Mouse (Mus musculus): ENCODE results near the gene Zfp706. TPM values are rescaled to one million over a fixed set of nuclear protein-coding genes. Genes with fewer than 3 reads are reported as not detected.
A peak's percentile ranks its signal among the peaks of the same experiment; 100 is the strongest.

Gene Zfp706
- polyA plus RNA-seq, 1 experiment from 2014 or later, result 353 TPM

GRCm38 (mm10) chr15:37020581-37021245 lies 13.1 kb upstream of the Zfp706 start:
- H3K4me2 ChIP-seq (ENCODE audit: low read length), result no peak overlapping the region
- no peak for ATAC-seq
- no peak for DNase-seq (ENCODE audit: low spot score)
- no peak overlapping the region for H3K9ac ChIP-seq (ENCODE audit: low read length)
- no peak overlapping the region for H3K4me3 ChIP-seq (ENCODE audit: low read depth, low read length)
- H3K4me1 ChIP-seq (ENCODE audit: control insufficient read depth, insufficient read depth, low read length), result no peaks in the 10 kb centered on the region
- no peaks in the 10 kb centered on the region for H3K36me3 ChIP-seq (ENCODE audit: control insufficient read depth, insufficient read depth, low read length)
- H3K27me3 ChIP-seq (replicated peaks; ENCODE audit: control insufficient read depth, insufficient read depth, low read length), result no peaks in the 10 kb centered on the region
- no peaks in the 10 kb centered on the region for H3K9me3 ChIP-seq (replicated peaks; ENCODE audit: control insufficient read depth, low read length)
- H3K27ac ChIP-seq (ENCODE audit: low read depth, low read length), result no peak overlapping the region

- DNase-seq (ENCODE audit: low spot score) (no peak), ATAC-seq (no peak)
- Histone ChIP-seq H3K9ac (ENCODE audit: low read length) (no peak overlapping the region), H3K36me3 (ENCODE audit: control insufficient read depth, insufficient read depth, low read length) (no peaks in the 10 kb centered on the region), H3K27me3 (replicated peaks; ENCODE audit: control insufficient read depth, insufficient read depth, low read length) (no peaks in the 10 kb centered on the region), H3K9me3 (replicated peaks; ENCODE audit: control insufficient read depth, low read length) (no peaks in the 10 kb centered on the region), H3K4me2 (ENCODE audit: low read length) (no peak overlapping the region), H3K4me1 (ENCODE audit: control insufficient read depth, insufficient read depth, low read length) (no peaks in the 10 kb centered on the region), H3K27ac (ENCODE audit: low read depth, low read length) (no peak overlapping the region), H3K4me3 (ENCODE audit: low read depth, low read length) (no peak overlapping the region)
- 86% methylated on average over 3 of the region's 3 CpGs for WGBS
Observed at GRCm38 (mm10) chr15:37019434-37019833, 11.9 kb upstream of the Zfp706 start.

GRCm38 (mm10) chr15:37011897-37012296 lies 4.3 kb upstream of the Zfp706 start:
- Histone ChIP-seq H3K9ac (ENCODE audit: low read length) (no peak overlapping the region), H3K9me3 (replicated peaks; ENCODE audit: control insufficient read depth, low read length) (no peaks in the 10 kb centered on the region), H3K4me3 (ENCODE audit: low read depth, low read length) (no peak overlapping the region), H3K36me3 (ENCODE audit: control insufficient read depth, insufficient read depth, low read length) (no peaks in the 10 kb centered on the region), H3K4me2 (ENCODE audit: low read length) (no peak overlapping the region), H3K27me3 (replicated peaks; ENCODE audit: control insufficient read depth, insufficient read depth, low read length) (no peaks in the 10 kb centered on the region), H3K27ac (ENCODE audit: low read depth, low read length) (no peak overlapping the region), H3K4me1 (ENCODE audit: control insufficient read depth, insufficient read depth, low read length) (peaks cover 5% of the 10 kb centered on the region)
- no peak for ATAC-seq
- DNase-seq (ENCODE audit: low spot score), result no peak
- 90% methylated on average over 7 of the region's 7 CpGs for WGBS

- Histone ChIP-seq H3K27ac (ENCODE audit: low read depth, low read length) (no peak overlapping the region), H3K36me3 (ENCODE audit: control insufficient read depth, insufficient read depth, low read length) (no peaks in the 10 kb centered on the region), H3K27me3 (replicated peaks; ENCODE audit: control insufficient read depth, insufficient read depth, low read length) (no peaks in the 10 kb centered on the region), H3K4me3 (ENCODE audit: low read depth, low read length) (no peak overlapping the region), H3K9ac (ENCODE audit: low read length) (no peak overlapping the region), H3K4me1 (ENCODE audit: control insufficient read depth, insufficient read depth, low read length) (peaks cover 5% of the 10 kb centered on the region), H3K4me2 (ENCODE audit: low read length) (no peak overlapping the region), H3K9me3 (replicated peaks; ENCODE audit: control insufficient read depth, low read length) (no peaks in the 10 kb centered on the region)
- 89% methylated on average over 3 of the region's 3 CpGs for WGBS
- no peak for ATAC-seq
- DNase-seq (ENCODE audit: low spot score), result no peak
Observed at GRCm38 (mm10) chr15:37011316-37011715, 3.7 kb upstream of the Zfp706 start.

GRCm38 (mm10) chr15:37008546-37008945 lies 973 bp upstream of the Zfp706 start:
- Histone ChIP-seq H3K9me3 (replicated peaks; ENCODE audit: control insufficient read depth, low read length) (no peaks in the 10 kb centered on the region), H3K9ac (ENCODE audit: low read length) (no peak overlapping the region), H3K27ac (ENCODE audit: low read depth, low read length) (no peak overlapping the region), H3K4me2 (ENCODE audit: low read length) (no peak overlapping the region), H3K27me3 (replicated peaks; ENCODE audit: control insufficient read depth, insufficient read depth, low read length) (no peaks in the 10 kb centered on the region), H3K4me1 (ENCODE audit: control insufficient read depth, insufficient read depth, low read length) (peaks cover 19% of the 10 kb centered on the region), H3K36me3 (ENCODE audit: control insufficient read depth, insufficient read depth, low read length) (no peaks in the 10 kb centered on the region), H3K4me3 (ENCODE audit: low read depth, low read length) (no peak overlapping the region)
- DNase-seq (ENCODE audit: low spot score) (no peak), ATAC-seq (no peak)

GRCm38 (mm10) chr15:37007959-37008419 lies 416 bp upstream of the Zfp706 start:
- no peaks in the 10 kb centered on the region for H3K9me3 ChIP-seq (replicated peaks; ENCODE audit: control insufficient read depth, low read length)
- H3K4me2 ChIP-seq (ENCODE audit: low read length), result peak overlapping the region; percentile 79
- DNase-seq (ENCODE audit: low spot score), result no peak
- peaks cover 19% of the 10 kb centered on the region for H3K4me1 ChIP-seq (ENCODE audit: control insufficient read depth, insufficient read depth, low read length)
- H3K9ac ChIP-seq (ENCODE audit: low read length), result peak overlapping the region; percentile 96
- H3K27me3 ChIP-seq (replicated peaks; ENCODE audit: control insufficient read depth, insufficient read depth, low read length), result no peaks in the 10 kb centered on the region
- peak overlapping the region; percentile 91 for H3K27ac ChIP-seq (ENCODE audit: low read depth, low read length)
- WGBS, result 31% methylated on average over 8 of the region's 8 CpGs
- H3K36me3 ChIP-seq (ENCODE audit: control insufficient read depth, insufficient read depth, low read length), result peaks cover 5% of the 10 kb centered on the region
- ATAC-seq, result no peak
- H3K4me3 ChIP-seq (ENCODE audit: low read depth, low read length), result peak overlapping the region; percentile 95

- peak overlapping the region; percentile 95 for H3K4me3 ChIP-seq (ENCODE audit: low read depth, low read length)
- H3K4me1 ChIP-seq (ENCODE audit: control insufficient read depth, insufficient read depth, low read length), result peaks cover 19% of the 10 kb centered on the region
- H3K9ac ChIP-seq (ENCODE audit: low read length), result peak overlapping the region; percentile 98
- ATAC-seq (no peak; the same call in 1 of the 2 replicates), DNase-seq (ENCODE audit: low spot score) (peak; percentile 35)
- H3K36me3 ChIP-seq (ENCODE audit: control insufficient read depth, insufficient read depth, low read length), result peaks cover 15% of the 10 kb centered on the region
- H3K9me3 ChIP-seq (replicated peaks; ENCODE audit: control insufficient read depth, low read length), result no peaks in the 10 kb centered on the region
- H3K27me3 ChIP-seq (replicated peaks; ENCODE audit: control insufficient read depth, insufficient read depth, low read length), result no peaks in the 10 kb centered on the region
- WGBS, result 2% methylated on average over 48 of the region's 48 CpGs
- peak overlapping the region; percentile 63 for H3K4me2 ChIP-seq (ENCODE audit: low read length)
- H3K27ac ChIP-seq (ENCODE audit: low read depth, low read length), result peak overlapping the region; percentile 94
Observed at GRCm38 (mm10) chr15:37006475-37007164, 953 bp downstream of the Zfp706 start.

GRCm38 (mm10) chr15:37005793-37006474 lies 1.6 kb downstream of the Zfp706 start:
- H3K27me3 ChIP-seq (replicated peaks; ENCODE audit: control insufficient read depth, insufficient read depth, low read length), result no peaks in the 10 kb centered on the region
- ATAC-seq (no peak), DNase-seq (ENCODE audit: low spot score) (no peak)
- H3K9me3 ChIP-seq (replicated peaks; ENCODE audit: control insufficient read depth, low read length), result no peaks in the 10 kb centered on the region
- peak overlapping the region; percentile 95 for H3K4me3 ChIP-seq (ENCODE audit: low read depth, low read length)
- H3K4me2 ChIP-seq (ENCODE audit: low read length), result peak overlapping the region; percentile 63
- peak overlapping the region; percentile 98 for H3K9ac ChIP-seq (ENCODE audit: low read length)
- no peak overlapping the region; the same call in 1 of the 2 replicates for H3K27ac ChIP-seq (ENCODE audit: low read depth, low read length)
- H3K4me1 ChIP-seq (ENCODE audit: control insufficient read depth, insufficient read depth, low read length), result peaks cover 19% of the 10 kb centered on the region
- H3K36me3 ChIP-seq (ENCODE audit: control insufficient read depth, insufficient read depth, low read length), result peaks cover 20% of the 10 kb centered on the region
- 36% methylated on average over 7 of the region's 7 CpGs for WGBS
